Mouse (Mus musculus): ENCODE results near the gene Cfap73.

DNA sequence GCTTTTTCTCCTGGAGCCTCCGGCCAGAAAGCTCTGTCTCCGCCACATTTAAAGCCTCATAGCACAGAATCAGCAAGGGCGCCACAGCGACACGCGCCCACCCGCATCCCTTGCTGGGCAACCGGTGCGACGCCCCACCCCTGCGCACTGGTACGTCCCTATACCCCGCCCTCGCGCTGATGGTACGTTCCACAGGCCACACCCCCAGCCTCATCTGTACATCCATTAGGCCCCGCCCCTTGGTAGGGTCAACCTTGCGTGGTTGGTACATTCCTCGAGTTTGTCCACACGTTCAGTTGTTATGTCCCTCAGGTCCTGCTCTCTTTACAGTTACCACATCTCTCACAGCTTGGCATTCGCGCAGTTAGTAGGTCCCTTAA is 21.6 kb downstream of the Cfap73 start, which contains the start of the genes Rita1 and Ddx54:
- TF ChIP-seq CTCF (IDR thresholded peaks at IDR 0.05; ENCODE audit: low read depth), result no peak
- no peak for TF ChIP-seq EP300 (optimal IDR thresholded peaks at IDR 0.05)

Measured in stomach, postnatal 0 days (tissue).